Mouse (Mus musculus) kidney, adult 9 months (tissue): ENCODE results near the gene Ift46.
A peak's percentile ranks its signal among the peaks of the same experiment; 100 is the strongest.

Source experiments
- DNase-seq: peaks from one replicate; pipeline ENCODE4 v3.0.0; 2022

The Ift46 gene

GRCm38 (mm10) chr9:44814179-44814578 lies 46.5 kb downstream of the Ift46 start:
- no peak for DNase-seq

GRCm38 (mm10) chr9:44817522-44817921 lies 49.8 kb downstream of the Ift46 start:
- DNase-seq, result no peak

- no peak for DNase-seq
Observed at GRCm38 (mm10) chr9:44819920-44820827, 52.5 kb downstream of the Ift46 start.

- no peak for DNase-seq
Observed at GRCm38 (mm10) chr9:44826660-44827059, 59.0 kb downstream of the Ift46 start.

GRCm38 (mm10) chr9:44828944-44829343 lies 61.2 kb downstream of the Ift46 start:
- DNase-seq, result no peak

GRCm38 (mm10) chr9:44830506-44830905 lies 62.8 kb downstream of the Ift46 start:
- DNase-seq, result peak; percentile 53

GRCm38 (mm10) chr9:44832356-44832755 lies 64.6 kb downstream of the Ift46 start:
- peak; percentile 50 for DNase-seq

- DNase-seq, result peak; percentile 74
Observed at GRCm38 (mm10) chr9:44836439-44836838, 68.7 kb downstream of the Ift46 start.

- DNase-seq, result peak; percentile 66
Observed at GRCm38 (mm10) chr9:44841241-44841640, 73.5 kb downstream of the Ift46 start.
